Mouse (Mus musculus) myocyte (in vitro differentiated cells): ENCODE data around the gene Traf3ip1.

Experiments used
- MAX ChIP-seq: IDR thresholded peaks from one replicate; pipeline ENCODE4 v1.6.1; 2011; ENCODE audit warnings: low read depth, mild to moderate bottlenecking, control low read depth
- POLR2A ChIP-seq: IDR thresholded peaks from one replicate; pipeline ENCODE4 v1.6.1; 2011; ENCODE audit warnings: low read depth, mild to moderate bottlenecking, control low read depth, moderate library complexity; ENCODE audit not compliant: insufficient read length
- TCF3 ChIP-seq: IDR thresholded peaks from one replicate; pipeline ENCODE4 v1.6.1; 2011; ENCODE audit warnings: low read depth, control low read depth; ENCODE audit not compliant: insufficient read length

- TF ChIP-seq MAX = no peak
- TF ChIP-seq TCF3 = no peak
- no peak for TF ChIP-seq POLR2A
Measured at GRCm38 (mm10) chr1:91537786-91538569, 43.5 kb downstream of the Traf3ip1 start.
